Mouse (Mus musculus): ENCODE measurements around the gene Snrnp40.

DNA sequence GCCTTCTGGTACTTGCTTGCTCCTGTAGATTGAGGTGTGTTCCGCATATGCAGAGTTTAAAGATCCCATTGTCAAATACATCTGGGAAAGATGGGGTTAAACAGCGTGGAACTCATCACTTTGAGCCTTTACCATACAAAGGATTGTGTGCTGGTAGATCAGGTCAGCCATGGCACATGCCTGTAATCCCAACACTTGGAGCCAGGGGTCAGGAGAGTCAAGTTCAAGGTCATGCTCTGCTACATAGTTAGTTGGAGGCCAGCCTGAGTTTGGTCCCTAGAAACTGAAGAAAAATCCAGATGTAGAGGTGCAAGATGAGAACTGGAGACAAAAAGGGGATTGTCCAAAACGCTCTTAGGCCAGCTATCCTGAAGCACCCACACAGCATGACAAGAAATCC lies 31.3 kb downstream of the Snrnp40 start:
- TF ChIP-seq USF1 (IDR thresholded peaks at IDR 0.05; ENCODE audit: low read depth) (no peak), CTCF (IDR thresholded peaks at IDR 0.05; ENCODE audit: control insufficient read depth, insufficient read depth, insufficient read length) (no peak), FOSL1 (IDR thresholded peaks at IDR 0.05; ENCODE audit: insufficient read depth, low read length, poor library complexity, severe bottlenecking) (no peak)
